Mouse (Mus musculus) stomach, postnatal 0 days (tissue): Measurements from ENCODE around the gene Vav3. TPM values are rescaled to one million over a fixed set of nuclear protein-coding genes. Genes with fewer than 3 reads are reported as not detected.

Experiments used
- ATAC-seq: fragments of 200-750 bp; cut with Nextera tagmentation; 2 replicates; pipeline ENCODE4 v1.8.0; 2017; ENCODE audit not compliant: low FRiP score, low TSS enrichment
- DNase-seq: peaks from one replicate; pipeline ENCODE4 v3.0.0-alpha.2; 2016; ENCODE audit warnings: low spot score
- H3K27ac ChIP-seq: fragments of 300-500 bp; sonication (generic); replicated peaks from 2 replicates; pipeline ENCODE4 v1.5.1; 2014; ENCODE audit warnings: mild to moderate bottlenecking, control low read depth
- H3K27me3 ChIP-seq: fragments of 300-500 bp; sonication (generic); 2 replicates; pipeline ENCODE4 v1.6.1; 2014; ENCODE audit warnings: low read length; ENCODE audit not compliant: control insufficient read depth, insufficient read depth
- H3K36me3 ChIP-seq: fragments of 300-500 bp; sonication (generic); 2 replicates; pipeline ENCODE4 v1.6.1; 2014; ENCODE audit warnings: low read length, mixed read lengths; ENCODE audit not compliant: control insufficient read depth, insufficient read depth
- H3K4me1 ChIP-seq: fragments of 300-500 bp; sonication (generic); replicated peaks from 2 replicates; pipeline ENCODE4 v1.6.1; 2014; ENCODE audit warnings: antibody characterized with exemption; ENCODE audit not compliant: control insufficient read depth, insufficient read depth
- H3K4me2 ChIP-seq: fragments of 300-500 bp; sonication (generic); replicated peaks from 2 replicates; pipeline ENCODE4 v1.6.1; 2014; ENCODE audit warnings: low read depth, mild to moderate bottlenecking, control low read depth, moderate library complexity
- H3K4me3 ChIP-seq: fragments of 300-500 bp; sonication (generic); 2 replicates; pipeline ENCODE4 v1.5.1; 2014; ENCODE audit warnings: low read depth, low read length, control low read depth
- H3K9ac ChIP-seq: fragments of 300-500 bp; sonication (generic); 2 replicates; pipeline ENCODE4 v1.6.1; 2014; ENCODE audit warnings: mild to moderate bottlenecking, low read length, control low read depth, mixed read lengths
- H3K9me3 ChIP-seq: fragments of 300-500 bp; sonication (generic); 2 replicates; pipeline ENCODE4 v1.6.1; 2016; ENCODE audit warnings: low read length; ENCODE audit not compliant: control insufficient read depth
- CTCF ChIP-seq: IDR thresholded peaks from 2 replicates; pipeline ENCODE4 v1.5.1; 2016; ENCODE audit warnings: antibody characterized with exemption, low read depth, mild to moderate bottlenecking, moderate library complexity
- EP300 ChIP-seq: optimal IDR thresholded peaks from 2 replicates; pipeline ENCODE3; 2016; ENCODE audit warnings: antibody characterized with exemption
- WGBS: fragments of 180-500 bp; shearing (Covaris S2); extraction: QIAGEN DNeasy Blood & Tissue Kit; methylation state at CpG from one replicate; pipeline ENCODE4 v1.1.7; 2014; 5-methylcytosine and 5-hydroxymethylcytosine counted together
- polyA plus RNA-seq: library from polyadenylated mRNA; unstranded; fragments of >200 nt; fragmentation: Nextera tagmentation; extraction: Ambion mirVana; gene quantifications from 2 replicates; pipeline ENCODE4 v1.2.1, GENCODE M21; 2015

Vav3 gene
- polyA plus RNA-seq, 1 experiment from 2014 or later = 20.2 TPM

GRCm38 (mm10) chr3:109654386-109654785 lies 313.9 kb downstream of the Vav3 start:
- Histone ChIP-seq H3K4me1 (no peaks in the 10 kb centered on the region), H3K9me3 (no peaks in the 10 kb centered on the region), H3K4me2 (no peak overlapping the region), H3K36me3 (no peaks in the 10 kb centered on the region), H3K27me3 (no peaks in the 10 kb centered on the region), H3K27ac (no peak overlapping the region), H3K9ac (no peak overlapping the region), H3K4me3 (no peak overlapping the region)
- TF ChIP-seq CTCF (no peak), EP300 (no peak)
- 90% methylated on average over 4 of the region's 4 CpGs for WGBS
- DNase-seq (no peak), ATAC-seq (no peak)

GRCm38 (mm10) chr3:109671716-109672115 lies 331.3 kb downstream of the Vav3 start:
- no peak for TF ChIP-seq EP300
- TF ChIP-seq CTCF = no peak

GRCm38 (mm10) chr3:109672925-109673324 lies 332.5 kb downstream of the Vav3 start:
- DNase-seq (no peak), ATAC-seq (no peak)
- Histone ChIP-seq H3K27me3 (no peaks in the 10 kb centered on the region), H3K4me2 (no peak overlapping the region), H3K36me3 (no peaks in the 10 kb centered on the region), H3K27ac (no peak overlapping the region), H3K9ac (no peak overlapping the region), H3K4me1 (no peaks in the 10 kb centered on the region), H3K9me3 (no peaks in the 10 kb centered on the region), H3K4me3 (no peak overlapping the region)
- TF ChIP-seq EP300 (no peak), CTCF (no peak)
- WGBS = 60% methylated on average over 1 of the region's 1 CpGs

More at GRCm38 (mm10) chr3:109671716-109672115, 331.3 kb downstream of the Vav3 start:
- Histone ChIP-seq H3K9ac (no peak overlapping the region), H3K4me1 (no peaks in the 10 kb centered on the region), H3K27ac (no peak overlapping the region), H3K36me3 (no peaks in the 10 kb centered on the region), H3K27me3 (no peaks in the 10 kb centered on the region), H3K9me3 (no peaks in the 10 kb centered on the region), H3K4me3 (no peak overlapping the region), H3K4me2 (no peak overlapping the region)
- WGBS = 82% methylated on average over 4 of the region's 4 CpGs
- no peak for ATAC-seq
- DNase-seq = no peak

- Histone ChIP-seq H3K9ac (no peak overlapping the region), H3K27me3 (no peaks in the 10 kb centered on the region), H3K9me3 (no peaks in the 10 kb centered on the region), H3K4me3 (no peak overlapping the region), H3K4me2 (no peak overlapping the region), H3K27ac (no peak overlapping the region), H3K36me3 (no peaks in the 10 kb centered on the region), H3K4me1 (no peaks in the 10 kb centered on the region)
- WGBS = 76% methylated on average over 2 of the region's 2 CpGs
- no peak for DNase-seq
- ATAC-seq = no peak
- no peak for TF ChIP-seq CTCF
- TF ChIP-seq EP300 = no peak
Measured at GRCm38 (mm10) chr3:109680281-109680680, 339.8 kb downstream of the Vav3 start.

DNA sequence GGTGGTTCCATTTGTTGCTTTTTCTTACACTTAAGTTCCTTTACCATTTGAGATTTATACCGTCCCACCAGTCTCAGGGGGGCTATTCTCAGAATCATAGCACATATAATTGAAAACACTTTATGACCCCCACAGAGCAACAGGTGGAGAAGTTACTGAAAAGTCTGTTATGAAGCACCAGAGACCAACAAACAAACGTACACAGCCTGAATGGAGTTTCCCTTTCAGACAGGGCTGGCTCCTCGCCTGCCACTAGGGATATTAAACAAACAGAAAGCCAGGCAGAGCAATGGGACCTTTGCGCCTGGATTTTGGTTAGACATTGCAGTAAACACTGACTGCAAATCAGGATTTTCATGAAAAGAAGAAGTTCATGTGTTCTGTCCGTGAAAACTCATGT lies 341.4 kb downstream of the Vav3 start:
- Histone ChIP-seq H3K36me3 (no peaks in the 10 kb centered on the region), H3K9ac (no peak overlapping the region), H3K4me1 (no peaks in the 10 kb centered on the region), H3K27me3 (no peaks in the 10 kb centered on the region), H3K4me2 (no peak overlapping the region), H3K4me3 (no peak overlapping the region), H3K9me3 (no peaks in the 10 kb centered on the region), H3K27ac (no peak overlapping the region)
- no peak for DNase-seq
- no peak for TF ChIP-seq EP300
- no peak for ATAC-seq
- 54% methylated on average over 5 of the region's 5 CpGs for WGBS

DNA sequence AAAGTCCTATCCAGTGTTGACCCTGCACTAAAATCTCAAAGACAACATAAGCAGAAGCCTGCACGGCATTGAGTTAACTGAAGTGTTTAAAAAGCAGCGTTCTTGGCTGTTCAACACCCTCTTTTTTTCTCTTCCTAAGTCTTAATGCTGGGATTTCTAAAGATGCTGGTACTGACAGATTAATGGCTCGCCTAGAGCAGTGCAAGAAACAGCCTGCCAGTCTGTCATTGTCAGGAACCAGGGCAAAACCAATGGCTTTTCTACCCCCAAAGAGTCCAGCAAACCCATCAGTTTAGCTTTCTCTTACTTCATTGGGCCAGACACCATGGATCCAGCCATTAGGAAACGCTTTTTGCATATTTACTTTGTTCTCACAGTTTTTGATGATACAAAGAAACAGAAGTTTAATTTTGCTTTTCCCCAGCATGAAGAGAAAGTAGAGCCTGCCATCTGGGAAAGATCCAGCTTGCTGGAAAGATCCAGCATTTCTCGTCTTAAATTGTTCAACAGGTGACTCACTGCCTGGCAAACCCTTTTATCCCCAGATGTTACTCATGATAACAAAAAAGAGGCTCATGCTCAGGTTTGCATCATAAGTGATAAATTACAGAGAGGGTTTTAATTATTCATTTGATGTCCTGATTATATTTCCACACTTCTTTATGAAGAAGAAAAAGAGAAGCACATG lies 343.3 kb downstream of the Vav3 start:
- H3K36me3 ChIP-seq = no peaks in the 10 kb centered on the region
- no peak for TF ChIP-seq CTCF
- TF ChIP-seq EP300 = no peak
- H3K4me3 ChIP-seq = no peak overlapping the region
- ATAC-seq = peak; percentile 32; the same call in 1 of the 2 replicates
- no peaks in the 10 kb centered on the region for H3K4me1 ChIP-seq
- H3K9me3 ChIP-seq = no peaks in the 10 kb centered on the region
- WGBS = 45% methylated on average over 5 of the region's 5 CpGs
- H3K9ac ChIP-seq = no peak overlapping the region
- no peak for DNase-seq
- no peak overlapping the region; the same call in 1 of the 2 replicates for H3K27ac ChIP-seq
- no peaks in the 10 kb centered on the region for H3K27me3 ChIP-seq
- no peak overlapping the region for H3K4me2 ChIP-seq
